Mouse (Mus musculus): ENCODE measurements around the gene Trmo. TPM values are rescaled to one million over a fixed set of nuclear protein-coding genes. Genes with fewer than 3 reads are reported as not detected.

Gene Trmo
- polyA plus RNA-seq, 1 experiment from 2014 or later, result 11.6 TPM

DNA sequence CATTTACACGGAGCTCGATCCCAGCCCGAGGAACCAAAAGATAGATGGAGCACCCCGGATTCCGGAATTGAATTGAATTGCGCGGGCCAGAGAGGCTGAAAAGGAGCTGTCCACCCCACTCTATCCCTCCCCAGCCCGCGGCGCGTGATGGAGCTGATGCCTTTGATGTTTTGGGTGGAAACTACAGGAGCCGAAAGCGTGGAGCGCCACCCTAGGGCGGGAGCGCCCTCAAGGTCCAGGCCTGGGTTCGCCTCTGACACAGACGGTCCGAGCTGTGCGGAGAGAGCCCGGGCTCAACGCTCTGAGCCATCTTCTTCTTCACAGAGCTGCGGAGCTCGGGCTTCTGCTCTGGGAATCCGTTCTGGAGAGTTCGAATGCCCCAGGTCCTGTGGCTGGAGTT lies 49.7 kb downstream of the Trmo start:
- Histone ChIP-seq H3K27ac (ENCODE audit: low read depth, low read length) (no peak overlapping the region), H3K4me3 (ENCODE audit: low read depth, low read length) (no peak overlapping the region), H3K4me2 (ENCODE audit: low read depth, low read length, severe bottlenecking) (no peak overlapping the region), H3K9ac (ENCODE audit: low read length) (no peak overlapping the region), H3K36me3 (ENCODE audit: control insufficient read depth, insufficient read depth, low read length) (no peaks in the 10 kb centered on the region), H3K27me3 (ENCODE audit: control insufficient read depth, insufficient read depth, low read length) (peaks cover 76% of the 10 kb centered on the region), H3K4me1 (replicated peaks; ENCODE audit: control insufficient read depth, insufficient read depth, low read length) (0 out of 2 replicates have a peak, but pooled peaks cover 3% of the 10 kb centered on the region), H3K9me3 (ENCODE audit: control insufficient read depth, low read length) (no peaks in the 10 kb centered on the region)
- ATAC-seq (replicated peaks; ENCODE audit: low FRiP score), result no peak
- WGBS, result under 1% methylated on average over 26 of the region's 26 CpGs
- DNase-seq (ENCODE audit: low spot score), result peak; percentile 62

DNA sequence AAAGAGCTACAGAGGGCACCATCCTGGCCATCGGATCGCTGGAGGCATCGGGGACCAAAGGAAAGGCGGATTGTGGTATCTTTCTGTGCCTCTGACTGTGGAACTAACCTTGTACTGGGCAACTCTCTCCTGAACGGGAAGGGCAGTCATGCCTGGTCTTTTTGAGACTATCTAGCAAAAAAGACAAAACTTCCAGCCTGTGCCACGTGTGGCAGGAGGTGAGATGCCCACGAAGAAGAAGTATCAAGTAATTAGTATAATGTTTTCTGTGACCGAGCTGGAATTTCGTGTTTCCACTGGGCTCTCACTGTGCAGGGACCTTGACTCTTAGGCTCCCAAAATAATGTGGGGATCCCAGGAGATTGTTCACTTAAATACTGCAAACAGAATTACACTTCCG lies 50.2 kb downstream of the Trmo start:
- Histone ChIP-seq H3K4me1 (replicated peaks; ENCODE audit: control insufficient read depth, insufficient read depth, low read length) (0 out of 2 replicates have a peak, but pooled peaks cover 3% of the 10 kb centered on the region), H3K27ac (ENCODE audit: low read depth, low read length) (no peak overlapping the region), H3K27me3 (ENCODE audit: control insufficient read depth, insufficient read depth, low read length) (peaks cover 70% of the 10 kb centered on the region), H3K4me3 (ENCODE audit: low read depth, low read length) (no peak overlapping the region), H3K4me2 (ENCODE audit: low read depth, low read length, severe bottlenecking) (no peak overlapping the region), H3K9ac (ENCODE audit: low read length) (no peak overlapping the region), H3K36me3 (ENCODE audit: control insufficient read depth, insufficient read depth, low read length) (no peaks in the 10 kb centered on the region), H3K9me3 (ENCODE audit: control insufficient read depth, low read length) (no peaks in the 10 kb centered on the region)
- DNase-seq (ENCODE audit: low spot score), result no peak
- no peak for ATAC-seq (replicated peaks; ENCODE audit: low FRiP score)
- 9% methylated on average over 10 of the region's 10 CpGs for WGBS

DNA sequence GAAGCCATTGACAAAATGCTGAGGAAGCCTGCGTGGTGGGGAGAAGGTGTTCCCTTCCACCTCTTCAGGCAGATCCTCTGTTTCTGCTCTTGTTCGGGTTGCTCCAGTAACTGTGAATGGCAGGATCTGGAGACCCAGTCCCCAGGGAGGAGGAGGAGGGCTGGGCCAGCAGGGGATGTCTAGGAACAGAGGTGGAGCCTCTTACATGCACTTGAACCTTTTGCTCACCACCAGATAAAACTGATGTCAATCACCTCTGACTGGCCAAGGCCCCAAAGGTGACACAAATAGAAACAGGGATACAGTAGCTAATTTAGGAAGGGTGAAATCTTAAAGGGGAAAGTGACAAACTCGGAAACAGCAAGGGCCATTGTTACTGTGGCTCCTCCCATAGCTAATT lies 51.2 kb downstream of the Trmo start:
- H3K4me3 ChIP-seq (ENCODE audit: low read depth, low read length), result no peak overlapping the region
- no peaks in the 10 kb centered on the region for H3K9me3 ChIP-seq (ENCODE audit: control insufficient read depth, low read length)
- DNase-seq (ENCODE audit: low spot score) (peak; percentile 49), ATAC-seq (replicated peaks; ENCODE audit: low FRiP score) (no peak)
- H3K27me3 ChIP-seq (ENCODE audit: control insufficient read depth, insufficient read depth, low read length), result peaks cover 60% of the 10 kb centered on the region
- H3K36me3 ChIP-seq (ENCODE audit: control insufficient read depth, insufficient read depth, low read length), result no peaks in the 10 kb centered on the region
- WGBS, result 0% methylated on average over 3 of the region's 3 CpGs
- 0 out of 2 replicates have a peak, but pooled peaks cover 3% of the 10 kb centered on the region for H3K4me1 ChIP-seq (replicated peaks; ENCODE audit: control insufficient read depth, insufficient read depth, low read length)
- H3K27ac ChIP-seq (ENCODE audit: low read depth, low read length), result no peak overlapping the region
- H3K9ac ChIP-seq (ENCODE audit: low read length), result no peak overlapping the region
- no peak overlapping the region for H3K4me2 ChIP-seq (ENCODE audit: low read depth, low read length, severe bottlenecking)

DNA sequence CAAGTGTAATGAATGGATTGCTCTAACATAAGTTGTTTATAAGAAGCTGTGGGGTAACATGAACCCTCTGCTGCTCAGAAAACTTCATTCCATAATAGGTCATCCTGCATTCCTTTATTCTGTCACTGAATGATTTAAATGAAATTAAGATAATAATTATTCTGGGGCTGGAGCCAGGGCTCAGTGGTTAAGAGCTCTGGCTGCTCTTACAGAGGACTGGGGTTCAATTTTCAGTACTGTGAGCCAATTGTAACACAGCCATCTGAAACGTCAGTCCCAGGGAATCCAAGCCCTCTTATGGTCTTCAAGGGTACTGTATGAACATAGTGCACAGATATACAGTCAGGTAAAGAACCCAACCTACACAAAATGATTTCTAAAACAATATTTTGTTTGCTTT lies 53.4 kb downstream of the Trmo start:
- DNase-seq (ENCODE audit: low spot score) (peak; percentile 15), ATAC-seq (replicated peaks; ENCODE audit: low FRiP score) (no peak)
- Histone ChIP-seq H3K27ac (ENCODE audit: low read depth, low read length) (no peak overlapping the region), H3K27me3 (ENCODE audit: control insufficient read depth, insufficient read depth, low read length) (peaks cover 39% of the 10 kb centered on the region), H3K9me3 (ENCODE audit: control insufficient read depth, low read length) (no peaks in the 10 kb centered on the region), H3K9ac (ENCODE audit: low read length) (no peak overlapping the region), H3K36me3 (ENCODE audit: control insufficient read depth, insufficient read depth, low read length) (no peaks in the 10 kb centered on the region), H3K4me3 (ENCODE audit: low read depth, low read length) (no peak overlapping the region), H3K4me1 (replicated peaks; ENCODE audit: control insufficient read depth, insufficient read depth, low read length) (0 out of 2 replicates have a peak, but pooled peaks cover 3% of the 10 kb centered on the region), H3K4me2 (ENCODE audit: low read depth, low read length, severe bottlenecking) (no peak overlapping the region)
- WGBS, result 32% methylated on average over 1 of the region's 1 CpGs

DNA sequence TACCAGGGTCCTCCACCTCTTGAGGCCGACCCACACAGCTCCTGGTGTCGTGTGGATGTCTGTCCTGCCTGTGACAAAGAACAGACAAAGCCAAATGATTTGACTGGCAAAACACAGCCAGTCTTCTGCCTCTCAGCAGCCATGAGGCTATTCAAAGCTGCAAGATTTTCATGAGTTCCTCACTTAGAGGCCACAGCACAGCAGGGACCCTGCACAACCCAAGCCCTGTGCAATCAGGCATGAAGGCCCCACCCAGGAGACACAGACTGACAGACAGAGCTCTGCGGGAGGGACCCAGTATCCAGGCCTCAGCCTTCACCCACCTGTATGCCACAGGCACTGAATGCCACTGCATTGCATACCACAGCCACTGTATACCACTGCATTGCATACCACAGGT lies 60.3 kb downstream of the Trmo start:
- no peaks in the 10 kb centered on the region; the same call in 1 of the 2 replicates for H3K4me1 ChIP-seq (replicated peaks; ENCODE audit: control insufficient read depth, insufficient read depth, low read length)
- H3K4me3 ChIP-seq (ENCODE audit: low read depth, low read length), result no peak overlapping the region
- H3K9ac ChIP-seq (ENCODE audit: low read length), result no peak overlapping the region
- no peaks in the 10 kb centered on the region; the same call in 1 of the 2 replicates for H3K27me3 ChIP-seq (ENCODE audit: control insufficient read depth, insufficient read depth, low read length)
- H3K36me3 ChIP-seq (ENCODE audit: control insufficient read depth, insufficient read depth, low read length), result no peaks in the 10 kb centered on the region
- no peak for ATAC-seq (replicated peaks; ENCODE audit: low FRiP score)
- H3K4me2 ChIP-seq (ENCODE audit: low read depth, low read length, severe bottlenecking), result no peak overlapping the region
- 35% methylated on average over 3 of the region's 3 CpGs for WGBS
- H3K27ac ChIP-seq (ENCODE audit: low read depth, low read length), result no peak overlapping the region
- H3K9me3 ChIP-seq (ENCODE audit: control insufficient read depth, low read length), result no peaks in the 10 kb centered on the region
- DNase-seq (ENCODE audit: low spot score), result peak; percentile 40

Other genes with a start within 250 kb of the Trmo start
- gene Xpa, start 193.1 kb downstream of the Trmo start, polyA plus RNA-seq (2014; fragmentation: Nextera tagmentation; extraction: Ambion mirVana), result 27.1 and 27.7 TPM in 2 replicates
- gene Foxe1, start 45.8 kb downstream of the Trmo start, polyA plus RNA-seq (2014; fragmentation: Nextera tagmentation; extraction: Ambion mirVana), result 0.08 TPM in 1 of 2 replicates, not detected in the other
- gene Hemgn, start 24.1 kb upstream of the Trmo start, polyA plus RNA-seq (2014; fragmentation: Nextera tagmentation; extraction: Ambion mirVana), result 19.7 and 21.0 TPM in 2 replicates
- 320 and 324 TPM in 2 replicates for gene Anp32b, start 61.5 kb upstream of the Trmo start, polyA plus RNA-seq (2014; fragmentation: Nextera tagmentation; extraction: Ambion mirVana)
- 63.8 and 70.8 TPM in 2 replicates for gene Nans, start 99.8 kb upstream of the Trmo start, polyA plus RNA-seq (2014; fragmentation: Nextera tagmentation; extraction: Ambion mirVana)
- gene Trim14, start 146.7 kb upstream of the Trmo start, polyA plus RNA-seq (2014; fragmentation: Nextera tagmentation; extraction: Ambion mirVana), result 0.98 and 2.0 TPM in 2 replicates
- 2.5 and 2.8 TPM in 2 replicates for gene Coro2a, start 212.8 kb upstream of the Trmo start, polyA plus RNA-seq (2014; fragmentation: Nextera tagmentation; extraction: Ambion mirVana)

All from forebrain, embryonic 11.5 days (tissue).